Mouse (Mus musculus): ENCODE data around the gene Kdf1.
A peak's percentile ranks its signal among the peaks of the same experiment; 100 is the strongest.
"Not testable (repeated sequence)": the region's sequence is repeated elsewhere in the genome, so short reads cannot be mapped to it uniquely, and the experiment has no call there.

The Kdf1 gene

GRCm38 (mm10) chr4:133496738-133497445, 21.9 kb upstream of the Kdf1 start:
- DNase-seq (ENCODE audit: low read depth, low spot score): no peak

DNA sequence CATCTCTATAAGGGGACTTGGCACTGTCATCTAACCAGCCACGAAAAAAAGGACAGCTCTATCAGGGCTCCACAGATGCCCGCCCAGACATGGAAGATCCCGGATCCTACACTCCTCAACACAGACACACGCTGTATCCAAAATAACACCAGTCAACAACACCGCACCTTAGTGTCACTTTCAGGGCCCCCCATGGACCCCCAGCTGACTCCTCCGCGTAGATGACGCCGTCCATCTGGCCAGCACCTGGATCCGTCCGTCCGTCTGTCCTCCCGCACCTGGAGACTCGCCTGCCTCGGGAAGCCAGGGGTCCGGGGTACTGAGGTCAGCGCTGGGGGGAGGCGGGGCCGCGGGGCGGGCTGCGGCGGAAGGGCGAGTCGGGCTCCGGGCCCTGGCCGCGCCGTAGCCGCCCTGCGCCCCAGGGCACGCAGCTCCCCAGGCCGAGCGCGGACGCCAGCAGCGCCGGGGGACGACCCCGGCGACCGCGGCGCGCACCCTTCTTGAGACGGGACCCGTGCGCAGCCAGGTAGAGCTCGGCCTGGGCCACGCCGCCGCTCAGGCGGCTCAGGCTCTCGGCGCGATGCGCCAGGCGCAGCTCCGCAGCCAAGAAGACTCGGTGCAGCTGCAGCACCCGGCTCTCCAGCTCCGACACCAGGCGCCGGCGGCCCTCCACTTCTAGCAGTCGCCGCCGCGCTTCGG, 21.2 kb upstream of the Kdf1 start:
- DNase-seq (ENCODE audit: low read depth, low spot score): no peak

- no peak for DNase-seq (ENCODE audit: low read depth, low spot score)
Observed at GRCm38 (mm10) chr4:133498160-133498724, 20.5 kb upstream of the Kdf1 start, which contains the start of gene Trnp1. Gene Trnp1, minus strand, starts transcription at chr4:133498550.

DNA sequence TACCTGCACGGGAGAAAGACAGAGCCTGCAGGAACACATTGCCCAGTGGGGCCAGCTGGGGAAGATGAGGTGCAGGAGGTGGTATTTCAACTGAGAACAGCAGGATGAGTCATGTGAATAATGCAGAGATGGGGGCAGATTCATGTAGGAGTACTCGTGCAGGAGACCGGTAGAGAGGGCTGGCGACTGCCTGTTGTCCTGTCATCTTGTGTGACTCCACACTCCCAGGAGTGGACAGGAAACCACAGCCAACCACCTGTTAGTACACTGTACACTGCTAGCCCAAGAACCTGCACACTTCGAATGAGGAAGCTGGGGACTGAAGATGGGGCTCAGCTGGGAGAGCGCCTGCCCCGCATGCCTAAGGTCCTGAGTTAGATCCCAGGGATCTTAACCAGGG, 17.2 kb upstream of the Kdf1 start:
- DNase-seq (ENCODE audit: low read depth, low spot score): no peak

DNA sequence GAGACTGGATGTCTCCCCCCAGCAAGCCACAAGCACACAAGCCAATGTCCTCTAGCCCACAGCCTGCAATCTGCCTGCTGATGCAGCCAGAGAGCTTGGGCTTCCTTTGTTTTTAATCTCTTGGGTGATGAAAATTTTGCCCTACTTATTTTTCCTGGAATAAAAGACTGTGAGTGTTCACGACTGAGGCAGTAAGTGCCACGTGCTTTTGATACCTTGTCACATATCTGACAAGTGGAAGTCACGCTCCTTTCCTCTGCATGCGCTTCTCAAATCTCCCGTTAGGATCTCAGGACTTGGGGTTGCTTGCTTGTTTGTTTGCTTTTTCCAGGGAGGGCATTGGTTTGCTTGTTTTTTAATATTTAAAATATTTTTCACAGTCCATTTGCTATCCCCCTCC, 14.5 kb upstream of the Kdf1 start:
- no peak for DNase-seq (ENCODE audit: low read depth, low spot score)

DNA sequence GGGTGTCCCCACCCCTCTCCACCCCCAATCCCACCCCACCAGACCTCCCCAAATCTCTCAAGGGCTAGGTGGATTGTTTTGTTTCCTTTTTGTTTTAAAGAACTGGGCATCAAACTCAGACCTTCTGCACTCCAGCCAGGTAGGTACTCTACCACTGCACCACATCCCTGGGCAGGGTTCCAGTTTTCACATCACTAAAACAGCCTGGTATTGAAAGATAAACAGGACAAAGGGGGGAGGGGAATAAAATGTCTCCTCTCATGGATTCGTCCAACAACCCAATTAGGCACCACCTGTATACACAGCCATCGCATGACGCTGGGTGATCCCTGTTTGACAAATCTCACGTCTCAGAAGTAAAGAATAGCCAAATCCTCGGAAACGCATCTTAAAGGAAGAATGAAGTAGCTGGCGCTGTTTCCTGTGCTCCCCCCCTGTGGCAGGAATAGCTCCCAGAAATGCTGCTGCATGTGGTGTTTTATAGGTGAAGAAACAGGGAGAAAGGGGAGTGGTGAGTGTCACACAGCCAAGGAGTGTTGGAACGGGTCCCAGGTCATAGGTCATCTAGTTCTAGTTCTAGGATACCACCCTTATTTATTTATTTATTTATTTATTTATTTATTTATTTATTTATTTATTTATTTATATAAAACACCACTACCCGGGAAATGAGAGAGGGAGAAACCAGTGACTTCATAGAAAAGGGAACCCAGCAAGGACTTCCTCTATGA, 13.8 kb upstream of the Kdf1 start:
- no peak for DNase-seq (ENCODE audit: low read depth, low spot score)

GRCm38 (mm10) chr4:133506573-133506972, 12.2 kb upstream of the Kdf1 start:
- DNase-seq (ENCODE audit: low read depth, low spot score): no peak

DNA sequence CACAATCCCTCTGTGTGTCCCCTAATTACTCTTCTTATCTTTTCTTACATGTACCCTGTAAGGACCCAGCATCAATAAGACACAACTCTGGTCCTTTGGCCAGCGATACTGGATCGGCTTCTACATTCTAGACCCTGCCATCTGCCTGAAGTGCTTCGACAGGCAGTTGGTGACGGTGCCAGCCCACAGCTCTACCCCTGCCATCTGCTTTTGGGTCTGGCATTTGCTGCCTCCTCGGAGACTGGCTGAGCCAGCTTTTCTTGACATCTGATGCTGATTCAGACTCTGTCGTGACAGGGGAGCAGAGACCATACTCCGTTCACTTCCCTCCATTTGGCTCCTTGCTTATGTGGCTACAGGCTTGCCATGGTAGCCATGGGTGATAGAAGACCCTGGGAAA, 9.8 kb upstream of the Kdf1 start:
- no peak for DNase-seq (ENCODE audit: low read depth, low spot score)

- DNase-seq (ENCODE audit: low read depth, low spot score): no peak
Observed at GRCm38 (mm10) chr4:133511050-133511449, 7.7 kb upstream of the Kdf1 start.

- DNase-seq (ENCODE audit: low read depth, low spot score): not testable (repeated sequence)
Observed at GRCm38 (mm10) chr4:133512511-133512910, 6.3 kb upstream of the Kdf1 start.

DNA sequence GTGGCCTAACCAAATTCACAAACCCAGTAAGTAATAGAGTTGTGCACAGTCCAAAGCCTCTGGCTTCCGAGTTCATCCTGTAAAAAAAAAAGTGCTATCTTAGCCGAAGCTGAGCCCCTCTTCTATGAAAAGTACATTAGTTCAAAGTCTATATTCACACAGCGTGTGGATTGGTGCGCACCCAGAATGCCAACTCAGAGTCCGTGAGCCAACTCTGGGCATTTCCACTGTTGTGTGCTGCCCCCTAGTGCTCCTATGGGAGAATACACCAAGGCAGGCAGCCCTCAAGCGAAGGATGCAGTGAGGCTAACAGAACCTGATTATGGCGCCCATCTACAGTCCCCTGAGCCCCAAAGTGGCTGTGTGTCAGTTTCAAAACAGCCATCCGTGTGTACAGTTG, 5.8 kb upstream of the Kdf1 start:
- peak; percentile 73 for DNase-seq (ENCODE audit: low read depth, low spot score)

DNA sequence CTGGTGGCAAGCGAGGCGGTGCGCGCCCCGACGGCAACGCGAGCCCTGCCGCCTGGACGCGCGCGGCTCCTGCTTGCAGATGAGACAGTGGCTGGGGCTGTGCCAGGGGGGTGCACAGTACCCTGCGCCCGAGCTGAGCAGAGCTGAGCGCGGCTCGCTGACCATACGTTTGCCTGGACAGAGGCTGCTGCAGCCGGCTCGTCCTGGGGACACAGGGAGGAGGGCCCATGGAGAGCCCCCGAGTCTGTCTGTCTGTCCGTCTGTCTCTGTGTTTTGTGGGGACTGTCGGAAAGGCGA, 554 bp downstream of the Kdf1 start:
- no peak for DNase-seq (ENCODE audit: low read depth, low spot score)

DNA sequence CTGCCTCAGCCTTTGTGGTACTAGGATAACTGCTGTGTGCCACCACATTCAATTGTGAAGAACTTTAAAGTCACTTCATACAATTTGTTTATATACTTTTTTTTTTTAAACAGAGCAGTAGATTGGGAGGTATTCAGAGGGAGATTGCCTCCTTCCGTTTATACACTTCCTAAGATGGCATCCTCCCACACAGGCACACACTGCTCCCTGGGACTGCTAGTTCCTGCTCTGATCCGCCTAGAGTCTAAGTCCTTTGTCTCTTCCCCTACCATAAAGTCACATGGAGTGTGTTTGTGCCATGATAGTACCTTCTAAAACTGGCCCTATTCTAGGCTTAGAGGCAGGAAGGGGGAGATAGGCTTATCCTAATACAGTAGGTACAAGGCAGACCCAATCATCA, 2.7 kb downstream of the Kdf1 start:
- no peak for DNase-seq (ENCODE audit: low read depth, low spot score)

DNA sequence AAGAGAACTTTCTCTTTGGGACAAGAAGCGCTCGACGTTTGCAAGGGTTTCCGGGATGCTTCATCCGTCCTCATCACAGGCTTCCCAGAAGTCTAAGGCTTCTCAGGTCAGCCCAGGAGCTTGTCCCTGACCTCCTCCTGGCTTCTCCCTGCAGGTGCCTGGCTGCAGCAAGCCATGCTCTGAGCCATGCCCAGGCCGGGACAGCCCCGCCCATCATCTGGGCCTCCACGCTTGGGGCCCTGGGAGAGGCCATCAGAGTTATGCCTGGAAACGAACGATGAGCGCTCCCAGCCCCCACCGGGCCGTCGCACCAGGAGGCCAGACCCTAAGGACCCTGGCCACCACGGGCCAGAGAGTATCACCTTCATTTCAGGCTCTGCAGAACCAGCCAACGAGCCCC, 9.0 kb downstream of the Kdf1 start:
- DNase-seq (ENCODE audit: low read depth, low spot score): no peak

GRCm38 (mm10) chr4:133532777-133533176, 14.0 kb downstream of the Kdf1 start:
- no peak for DNase-seq (ENCODE audit: low read depth, low spot score)

- DNase-seq (ENCODE audit: low read depth, low spot score): no peak
Observed at GRCm38 (mm10) chr4:133536081-133536480, 17.3 kb downstream of the Kdf1 start.

- no peak for DNase-seq (ENCODE audit: low read depth, low spot score)
Observed at GRCm38 (mm10) chr4:133536652-133537051, 17.9 kb downstream of the Kdf1 start.

GRCm38 (mm10) chr4:133545272-133546231, 26.8 kb downstream of the Kdf1 start, which contains the start of gene Nudc:
Gene Nudc, minus strand, starts transcription at chr4:133545996.
- peak; percentile 96 for DNase-seq (ENCODE audit: low read depth, low spot score)

- DNase-seq (ENCODE audit: low read depth, low spot score): no peak
Observed at GRCm38 (mm10) chr4:133552029-133552428, 33.3 kb downstream of the Kdf1 start.

- DNase-seq (ENCODE audit: low read depth, low spot score): no peak
Observed at GRCm38 (mm10) chr4:133552768-133553447, 34.1 kb downstream of the Kdf1 start, which contains the start of gene Nr0b2. Gene Nr0b2, plus strand, starts transcription at chr4:133553376.

Measured in A20 (cell line).